Mouse (Mus musculus) B cell, adult 2 months (primary cell): ENCODE data around the gene Gm10282.

Experiments used
- DNase-seq, 2 experiments: peaks; one replicate each; pipeline ENCODE4 v3.0.0; 2022

Gene Gm10282

GRCm38 (mm10) chr8:72295679-72296078 lies 9.4 kb downstream of the Gm10282 start:
- DNase-seq = peak; percentile 76 to 77

- peak; percentile 18 to 24 for DNase-seq
Measured at GRCm38 (mm10) chr8:72295125-72295524, 9.9 kb downstream of the Gm10282 start.

- DNase-seq = no peak
Measured at GRCm38 (mm10) chr8:72293309-72293708, 11.8 kb downstream of the Gm10282 start.

GRCm38 (mm10) chr8:72291104-72291503 lies 14.0 kb downstream of the Gm10282 start:
- no peak for DNase-seq

- no peak for DNase-seq
Measured at GRCm38 (mm10) chr8:72289051-72289450, 16.0 kb downstream of the Gm10282 start.

GRCm38 (mm10) chr8:72285285-72285684 lies 19.8 kb downstream of the Gm10282 start:
- DNase-seq = no peak

GRCm38 (mm10) chr8:72281634-72282033 lies 23.4 kb downstream of the Gm10282 start:
- no peak for DNase-seq

- DNase-seq = peak; percentile 55 to 59
Measured at GRCm38 (mm10) chr8:72279151-72279550, 25.9 kb downstream of the Gm10282 start.

- DNase-seq = no peak
Measured at GRCm38 (mm10) chr8:72277244-72277643, 27.8 kb downstream of the Gm10282 start.

- DNase-seq = peak; percentile 83 to 87
Measured at GRCm38 (mm10) chr8:72273807-72274206, 31.3 kb downstream of the Gm10282 start.

GRCm38 (mm10) chr8:72273111-72273770 lies 31.8 kb downstream of the Gm10282 start:
- DNase-seq = peak; percentile 65 to 66

- peak; percentile 84 to 89 for DNase-seq
Measured at GRCm38 (mm10) chr8:72272361-72272760, 32.7 kb downstream of the Gm10282 start.

- peak; percentile 55 to 59 for DNase-seq
Measured at GRCm38 (mm10) chr8:72271691-72272090, 33.4 kb downstream of the Gm10282 start.

- DNase-seq = no peak
Measured at GRCm38 (mm10) chr8:72271051-72271660, 33.9 kb downstream of the Gm10282 start.

GRCm38 (mm10) chr8:72270606-72271005 lies 34.5 kb downstream of the Gm10282 start:
- peak; percentile 82 for DNase-seq

- peak; percentile 78 to 80 for DNase-seq
Measured at GRCm38 (mm10) chr8:72268356-72268755, 36.7 kb downstream of the Gm10282 start.

GRCm38 (mm10) chr8:72267106-72267505 lies 38.0 kb downstream of the Gm10282 start:
- DNase-seq = peak; percentile 86

GRCm38 (mm10) chr8:72266671-72267070 lies 38.4 kb downstream of the Gm10282 start:
- DNase-seq = peak in 1 of 2 experiments; percentile 21

GRCm38 (mm10) chr8:72265342-72265741 lies 39.7 kb downstream of the Gm10282 start:
- no peak for DNase-seq

GRCm38 (mm10) chr8:72263451-72263850 lies 41.6 kb downstream of the Gm10282 start:
- DNase-seq = no peak

- DNase-seq = no peak
Measured at GRCm38 (mm10) chr8:72262756-72263155, 42.3 kb downstream of the Gm10282 start.

GRCm38 (mm10) chr8:72261872-72262271 lies 43.2 kb downstream of the Gm10282 start:
- no peak for DNase-seq

- DNase-seq = no peak
Measured at GRCm38 (mm10) chr8:72261431-72261830, 43.6 kb downstream of the Gm10282 start.

- peak; percentile 85 for DNase-seq
Measured at GRCm38 (mm10) chr8:72261019-72261418, 44.0 kb downstream of the Gm10282 start.

GRCm38 (mm10) chr8:72260585-72260984 lies 44.5 kb downstream of the Gm10282 start:
- peak; percentile 40 for DNase-seq
